Mouse (Mus musculus) heart, postnatal 10 days (tissue): Measurements from ENCODE around the gene Inpp5e. TPM values are rescaled to one million over a fixed set of nuclear protein-coding genes. Genes with fewer than 3 reads are reported as not detected.

Experiments
- total RNA-seq, 2 experiments: library from RNA; stranded (reverse); gene quantifications; 2 replicates each; pipeline ENCODE4 v1.2.3; 2021

The Inpp5e gene
- total RNA-seq, 2 experiments from 2014 or later: 15.3 to 17.1 TPM

Other genes with a start within 250 kb of the Inpp5e start
- gene Lhx3, start 200.9 kb downstream of the Inpp5e start, total RNA-seq: not detected
- gene Qsox2, start 171.7 kb downstream of the Inpp5e start, total RNA-seq: 10 to 100 TPM; 11.8 to 12.8 TPM
- gene Ccdc187, start 114.6 kb downstream of the Inpp5e start, total RNA-seq: under 1 TPM; 0.05 to 0.22 TPM
- 100 to 1,000 TPM; 168 to 234 TPM for gene Gpsm1, start 93.7 kb downstream of the Inpp5e start, total RNA-seq
- gene Dnlz, start 57.1 kb downstream of the Inpp5e start, total RNA-seq: 10 to 100 TPM; 14.8 to 16.3 TPM
- gene Card9, start 48.3 kb downstream of the Inpp5e start, total RNA-seq: 1 to 10 TPM; 1.2 to 1.3 TPM
- gene Snapc4, start 28.6 kb downstream of the Inpp5e start, total RNA-seq: 10 to 100 TPM; 13.0 to 15.5 TPM
- 10 to 100 TPM; 58.5 to 58.8 TPM for gene Entr1, start 19.9 kb downstream of the Inpp5e start, total RNA-seq
- gene Pmpca, start 19.9 kb downstream of the Inpp5e start, total RNA-seq: 100 to 1,000 TPM; 116 to 130 TPM
- 10 to 100 TPM; 38.2 to 45.5 TPM for gene Sec16a, start 36.0 kb upstream of the Inpp5e start, total RNA-seq
- gene Notch1, start 107.5 kb upstream of the Inpp5e start, total RNA-seq: 10 to 100 TPM; 54.0 to 54.3 TPM
- gene Egfl7, start 170.8 kb upstream of the Inpp5e start, total RNA-seq: 100 to 1,000 TPM; 325 to 346 TPM
- gene Gm20532, start 177.4 kb upstream of the Inpp5e start, total RNA-seq: under 1 TPM in 1 of 2 experiments, not detected in 1; 0.36 TPM
- 10 to 100 TPM; 53.3 to 78.7 TPM for gene Agpat2, start 195.2 kb upstream of the Inpp5e start, total RNA-seq
- gene Fam69b, start 219.3 kb upstream of the Inpp5e start, total RNA-seq: 10 to 100 TPM; 13.8 to 16.8 TPM